Mouse (Mus musculus) 416B (cell line): ENCODE measurements around the gene Adsl.
A peak's percentile ranks its signal among the peaks of the same experiment; 100 is the strongest.
"Not testable (repeated sequence)": the region's sequence is repeated elsewhere in the genome, so short reads cannot be mapped to it uniquely, and the experiment has no call there.

Experiments
- DNase-seq: peaks from one replicate; pipeline ENCODE4 v3.0.0; 2011; ENCODE audit warnings: low read depth

Adsl gene

DNA sequence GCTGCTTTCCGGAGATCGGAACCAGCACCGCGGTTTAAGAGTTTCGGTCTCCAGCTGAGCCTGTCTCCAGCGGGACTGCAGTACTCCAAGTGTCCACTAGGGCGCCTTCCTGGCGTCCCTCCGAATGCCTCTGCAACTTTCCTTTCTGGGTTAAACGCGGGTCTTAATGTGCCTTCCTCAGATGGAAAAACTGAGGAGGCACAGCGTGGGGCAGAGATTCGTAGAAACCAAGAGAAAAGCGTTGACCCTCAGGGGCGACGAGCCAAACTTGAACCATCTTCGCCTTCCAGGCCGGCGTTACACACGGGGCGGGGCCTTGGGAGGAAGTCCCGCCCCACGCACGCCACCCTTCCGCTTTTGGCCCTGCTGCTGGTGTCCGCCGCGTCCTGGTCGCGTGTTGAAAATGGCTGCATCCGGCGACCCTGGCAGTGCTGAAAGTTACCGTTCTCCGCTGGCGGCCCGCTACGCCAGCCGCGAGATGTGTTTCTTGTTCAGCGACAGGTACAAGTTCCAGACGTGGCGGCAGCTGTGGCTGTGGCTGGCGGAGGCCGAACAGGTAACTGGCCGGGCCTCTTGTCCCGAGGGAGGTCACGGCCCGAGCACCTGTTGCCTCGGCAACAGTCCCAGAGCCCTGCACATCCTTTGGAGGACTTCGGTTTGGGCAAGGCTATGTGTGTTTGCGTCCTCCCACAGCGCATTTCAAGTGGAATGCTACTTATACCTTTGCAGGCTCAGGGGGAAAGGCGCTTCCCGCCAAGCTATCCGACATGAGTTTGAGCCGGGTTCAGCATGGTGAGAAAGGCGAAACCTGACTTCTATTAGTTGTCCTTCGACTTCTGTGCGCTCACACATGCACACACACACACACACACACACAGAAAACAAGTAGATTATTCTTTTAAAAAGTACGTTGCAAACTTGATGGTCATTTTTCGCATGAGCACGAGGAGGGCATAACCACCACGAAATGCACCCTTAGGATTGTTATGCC, at the start of gene Adsl:
Gene Adsl, plus strand, starts transcription at position 346 of the 991 bp plus-strand sequence.
- peak; percentile 85 for DNase-seq

DNA sequence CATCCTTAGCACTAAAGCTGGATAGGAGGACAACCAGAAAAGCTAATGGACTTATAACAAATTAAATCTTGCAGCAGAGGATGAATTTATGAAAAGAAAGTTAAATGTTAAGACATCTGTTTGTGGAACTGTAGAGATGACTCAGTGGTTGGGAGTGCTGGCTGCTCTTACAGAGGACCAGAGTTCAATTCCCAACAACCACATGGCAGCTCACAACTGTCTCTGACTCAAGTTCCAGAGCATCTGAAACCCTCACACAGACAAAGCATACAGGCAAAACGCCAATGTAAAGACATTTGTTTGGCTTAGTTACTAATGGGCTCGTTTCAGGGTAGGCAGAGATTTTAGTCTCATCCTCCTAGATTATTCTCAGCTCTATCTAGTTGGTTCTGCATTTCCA, 48.5 kb upstream of the Adsl start:
- no peak for DNase-seq

DNA sequence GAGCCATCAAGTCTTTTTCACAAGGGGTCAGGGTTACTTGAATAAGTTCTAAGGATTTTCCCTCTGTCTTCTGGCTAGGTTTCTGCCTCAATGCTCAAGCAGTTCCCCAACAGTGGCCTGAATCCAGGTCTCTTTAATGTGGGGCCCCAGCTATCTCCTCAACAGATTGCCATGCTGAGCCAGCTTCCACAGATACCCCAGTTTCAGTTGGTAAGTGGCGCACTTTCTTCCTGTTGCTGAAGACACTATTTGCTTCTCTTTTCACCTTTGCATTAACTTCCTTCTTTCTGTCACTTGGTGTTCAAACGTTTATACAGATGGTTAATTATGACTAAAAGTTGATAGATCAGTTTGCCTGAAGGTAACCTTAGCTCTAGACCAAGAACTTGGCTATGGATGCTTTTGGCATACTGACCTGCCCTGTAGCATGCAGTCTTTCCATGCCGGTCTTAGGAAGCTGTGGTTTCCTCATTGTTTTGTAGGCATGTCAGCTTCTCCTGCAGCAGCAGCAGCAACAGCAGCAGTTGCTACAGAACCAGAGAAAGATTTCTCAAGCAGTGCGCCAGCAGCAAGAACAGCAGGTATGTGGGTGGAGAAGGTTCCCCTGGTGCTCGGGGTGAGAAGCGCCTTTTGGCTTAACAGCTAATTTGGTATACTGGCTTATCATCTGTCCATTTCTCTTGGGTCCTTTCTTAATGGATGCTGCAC, 46.3 kb upstream of the Adsl start:
- peak; percentile 59 for DNase-seq

DNA sequence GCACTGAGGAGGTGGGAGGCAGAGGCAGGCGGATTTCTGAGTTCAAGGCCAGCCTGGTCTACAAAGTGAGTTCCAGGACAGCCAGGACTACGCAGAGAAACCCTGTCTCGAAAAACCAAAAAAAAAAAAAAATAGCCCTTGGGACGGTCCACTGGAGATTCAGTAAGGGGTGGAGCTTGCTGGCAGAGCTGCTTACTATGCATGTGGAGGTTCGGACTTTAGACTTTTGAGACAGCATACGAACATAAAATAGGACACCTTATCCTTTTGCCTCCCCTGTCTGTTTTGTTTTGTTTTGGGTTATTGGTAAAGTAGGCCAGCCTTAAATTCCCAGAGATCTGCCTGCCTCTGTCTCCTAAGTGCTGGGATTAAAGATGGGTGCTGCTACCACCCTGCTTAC, 43.5 kb upstream of the Adsl start:
- DNase-seq: not testable (repeated sequence)

DNA sequence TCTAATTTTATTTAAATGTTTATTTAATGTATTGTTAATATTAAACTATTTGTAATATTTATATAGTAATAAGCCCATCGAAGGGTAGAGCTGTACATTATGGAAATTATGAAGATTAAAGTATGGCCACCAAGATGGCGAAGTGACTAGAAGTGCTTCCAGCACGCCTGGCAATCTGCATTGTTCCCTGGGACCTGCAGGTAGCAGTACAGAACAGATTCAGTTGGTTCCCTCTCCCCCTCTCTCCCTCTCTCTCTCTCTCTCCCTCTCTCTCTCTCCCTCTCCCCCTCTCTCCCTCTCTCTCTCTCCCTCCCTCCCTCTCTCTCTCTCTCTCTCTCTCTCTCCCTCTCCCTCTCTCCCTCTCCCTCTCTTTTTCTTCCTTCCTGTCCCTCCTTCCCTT, 38.1 kb upstream of the Adsl start:
- DNase-seq: no peak

DNA sequence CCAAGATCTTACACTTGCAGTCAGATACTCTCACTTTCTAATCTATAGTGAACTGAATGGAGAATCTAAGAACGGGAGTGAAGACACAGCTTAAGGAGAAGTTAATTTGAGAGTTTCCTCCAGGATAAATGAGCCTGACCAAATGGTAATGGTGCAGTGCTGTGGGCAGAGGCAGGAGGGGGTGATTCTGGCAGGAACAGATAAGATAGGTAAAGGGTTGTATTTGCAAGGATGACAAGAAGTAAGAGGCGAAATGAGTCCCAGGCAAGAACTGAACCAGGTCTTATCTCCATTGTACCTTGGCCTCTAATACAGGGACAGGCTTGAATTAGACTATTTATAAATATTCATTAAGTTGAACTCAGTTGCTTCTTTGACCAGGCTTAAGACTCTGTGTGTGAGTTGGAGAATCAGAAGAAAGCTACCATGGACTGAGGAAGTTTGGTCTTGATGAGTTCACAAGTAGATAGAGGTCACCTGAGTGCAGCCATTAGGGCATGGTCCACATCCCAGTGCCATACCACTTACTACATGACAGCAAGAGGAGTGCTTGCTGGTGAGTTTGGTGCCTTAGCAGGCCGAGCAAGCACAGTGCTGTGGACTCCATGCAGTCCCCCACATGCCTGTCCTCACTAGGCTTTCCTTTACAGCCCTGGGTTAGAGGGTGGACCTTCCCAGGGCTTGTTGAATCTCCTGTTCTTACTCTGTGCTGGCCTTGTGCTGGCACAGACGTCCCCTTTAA, 37.3 kb upstream of the Adsl start:
- no peak for DNase-seq

DNA sequence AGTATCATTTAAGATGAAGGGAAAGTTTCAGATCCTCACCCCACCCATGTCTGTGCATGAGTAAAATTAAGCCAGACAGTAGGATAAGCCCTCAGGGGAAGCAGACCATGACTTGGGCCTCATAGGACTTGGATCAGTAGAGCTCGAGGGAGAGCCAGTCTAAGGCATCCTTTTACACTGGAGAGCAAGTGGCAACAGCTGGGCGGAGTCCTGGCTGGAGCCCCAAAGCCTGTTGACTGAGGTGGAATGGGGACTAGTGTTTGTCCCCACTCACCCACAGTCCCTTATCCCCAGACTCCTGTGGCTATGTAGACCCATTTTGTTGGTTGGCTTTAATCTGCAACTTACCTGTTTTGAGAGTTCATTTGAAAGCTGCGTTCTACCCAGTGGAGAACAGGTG, 36.1 kb upstream of the Adsl start:
- no peak for DNase-seq

DNA sequence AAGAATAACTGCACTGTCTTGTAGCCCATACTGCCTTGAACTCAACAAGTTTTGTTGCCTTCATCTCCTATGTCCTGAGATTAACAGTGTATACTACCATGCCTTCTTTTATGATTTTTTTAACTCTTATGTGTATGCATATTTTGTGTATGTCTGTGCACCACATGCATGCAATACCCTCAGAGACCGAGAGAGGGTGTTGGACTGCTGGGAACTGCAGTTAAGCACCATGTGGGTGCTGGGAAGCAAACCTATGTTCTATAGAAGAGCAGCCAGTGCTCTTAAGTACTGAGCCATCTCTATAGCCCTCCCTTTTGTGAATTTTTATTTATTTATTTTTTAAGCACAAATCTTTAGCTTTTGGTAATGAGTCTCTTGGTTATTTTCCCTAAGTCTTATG, 34.5 kb upstream of the Adsl start:
- DNase-seq: no peak

DNA sequence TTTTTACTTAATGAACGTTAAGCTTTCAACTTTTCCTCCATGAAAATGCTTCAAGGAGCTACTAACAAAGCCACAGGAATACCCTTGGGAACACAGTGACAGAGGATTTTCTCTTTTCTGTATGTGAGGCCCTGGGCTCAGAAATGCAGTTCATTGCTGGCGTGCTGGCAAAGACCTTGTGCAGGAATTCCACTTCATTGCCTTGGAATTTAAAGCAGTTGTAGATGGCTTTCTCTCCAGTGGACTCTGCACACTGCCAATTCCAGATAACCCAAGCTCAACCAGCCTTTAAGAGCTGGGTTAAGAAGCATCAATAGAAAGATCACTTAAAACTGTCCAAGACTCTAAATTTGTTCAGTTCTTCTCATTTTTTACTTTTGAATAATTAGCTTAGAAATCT, 32.4 kb upstream of the Adsl start:
- DNase-seq: no peak

DNA sequence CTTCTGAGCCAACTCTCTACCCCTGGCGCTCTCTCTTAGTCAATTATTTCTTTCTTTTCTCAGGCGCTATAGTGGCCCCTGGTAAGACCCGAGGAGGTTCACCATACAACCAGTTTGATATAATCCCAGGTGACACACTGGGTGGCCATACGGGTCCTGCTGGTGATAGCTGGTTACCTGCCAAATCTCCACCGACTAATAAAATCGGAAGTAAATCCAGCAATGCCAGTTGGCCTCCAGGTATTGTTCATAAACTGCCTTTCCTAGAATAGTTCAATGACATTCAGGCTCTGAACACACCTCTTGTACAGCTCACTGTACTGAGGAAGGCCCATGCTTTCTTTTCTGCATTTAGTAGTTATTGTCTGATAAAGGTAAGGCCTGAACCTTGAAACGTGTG, 31.7 kb upstream of the Adsl start:
- no peak for DNase-seq

DNA sequence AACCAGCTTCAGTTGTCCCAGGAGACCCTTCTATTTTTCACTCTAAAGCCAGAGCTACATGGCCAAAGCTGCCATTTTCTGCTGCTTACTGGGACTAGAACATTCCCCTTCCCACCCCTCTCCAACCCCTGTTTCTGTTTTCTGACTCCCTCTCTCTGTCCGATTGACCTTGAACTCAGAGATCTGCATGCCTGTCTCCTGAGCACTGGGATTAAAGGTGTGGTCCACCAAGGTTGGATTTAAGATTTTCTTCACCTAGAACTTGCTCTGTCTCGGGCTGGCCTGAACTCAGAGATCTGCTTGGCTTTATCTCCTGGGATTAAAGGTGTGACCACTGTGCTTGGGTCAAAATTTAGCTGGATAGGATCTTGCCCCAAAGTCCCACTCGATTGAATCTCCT, 27.9 kb upstream of the Adsl start:
- DNase-seq: no peak

DNA sequence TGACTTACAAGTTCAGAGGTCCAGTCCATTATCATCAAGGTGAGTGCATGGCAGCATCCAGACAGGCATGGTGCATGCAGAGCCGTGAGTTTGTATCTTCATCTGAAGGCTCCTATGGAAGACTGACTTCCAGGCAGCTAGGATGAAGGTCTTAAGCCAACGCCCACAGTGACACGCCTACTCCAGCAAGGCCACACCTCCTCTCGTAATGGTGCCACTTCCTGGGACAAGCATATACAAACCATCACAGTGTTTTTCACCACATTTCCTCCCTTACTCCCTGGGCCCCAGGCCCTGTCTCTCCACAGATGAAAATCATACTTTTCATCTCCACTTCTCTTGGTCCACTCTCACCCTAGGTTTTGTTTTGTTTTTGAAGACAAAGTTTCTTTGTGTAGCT, 26.5 kb upstream of the Adsl start:
- DNase-seq: no peak

DNA sequence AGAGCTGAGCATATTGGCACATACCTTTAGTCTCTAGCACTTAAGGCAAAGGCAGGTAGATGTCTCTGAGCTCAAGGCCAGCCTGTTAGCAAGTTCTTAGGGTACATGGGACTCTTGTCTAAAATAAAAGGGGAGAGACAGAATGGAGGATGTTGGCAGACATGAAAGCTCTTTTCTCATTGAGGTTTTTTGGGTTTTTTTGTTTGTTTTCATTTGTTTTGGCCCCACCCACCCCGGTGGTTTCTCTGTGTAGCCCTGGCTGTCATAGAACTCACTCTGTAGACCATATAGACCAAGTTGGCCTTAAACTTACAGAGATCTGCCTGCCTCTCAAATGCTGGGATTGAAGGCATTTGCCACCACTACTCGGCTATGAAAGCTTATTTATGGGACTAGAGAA, 24.1 kb upstream of the Adsl start:
- no peak for DNase-seq

DNA sequence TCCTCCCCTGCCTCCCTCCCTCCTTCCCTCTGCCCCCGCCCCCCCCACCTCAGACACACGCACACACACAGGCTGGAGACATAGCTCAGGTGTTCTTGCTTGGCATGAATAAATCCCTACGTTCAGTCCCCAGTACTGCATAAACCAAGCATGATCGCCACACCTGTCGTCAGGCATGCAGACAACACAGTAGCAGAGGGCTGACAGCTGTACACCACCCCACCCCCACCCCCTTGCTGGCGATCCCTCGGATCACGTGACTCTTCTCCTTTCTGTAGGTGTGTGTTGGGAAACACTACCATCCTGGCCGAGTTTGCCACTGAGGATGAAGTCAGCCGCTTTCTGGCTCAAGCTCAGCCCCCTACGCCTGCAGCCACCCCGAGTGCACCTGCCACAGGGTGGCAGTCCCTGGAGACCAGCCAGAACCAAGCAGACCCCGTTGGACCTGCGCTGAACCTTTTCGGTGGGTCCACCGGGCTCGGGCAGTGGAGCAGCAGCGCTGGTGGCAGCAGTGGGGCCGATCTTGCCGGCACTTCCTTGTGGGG, 19.4 kb upstream of the Adsl start:
- DNase-seq: no peak

DNA sequence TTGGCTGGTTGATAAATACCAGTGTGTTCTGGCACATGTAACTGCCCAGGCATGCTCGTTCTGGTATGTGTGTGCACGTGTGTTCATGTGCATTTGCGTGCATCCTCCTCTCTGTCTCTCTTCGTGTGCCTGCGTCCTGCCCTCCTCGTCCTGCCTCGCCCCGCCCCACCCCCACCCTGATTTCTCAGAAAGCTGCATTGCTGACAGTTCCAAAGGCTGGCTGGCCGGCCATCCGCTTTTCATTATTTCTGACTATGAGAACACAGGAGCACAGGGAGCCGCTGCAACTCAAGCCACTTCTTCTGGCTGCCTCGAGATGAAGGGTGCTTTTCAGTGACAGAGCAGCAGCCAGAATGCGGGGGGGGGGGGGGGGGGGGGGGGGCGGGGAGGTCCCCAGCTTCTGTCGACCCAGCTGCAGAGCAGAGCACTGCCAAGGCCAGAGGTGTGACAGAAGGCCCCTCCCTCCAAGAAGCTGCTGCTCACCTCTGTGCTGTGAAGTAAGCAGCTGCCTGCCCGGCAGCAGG, 18.2 kb upstream of the Adsl start:
- DNase-seq: no peak

DNA sequence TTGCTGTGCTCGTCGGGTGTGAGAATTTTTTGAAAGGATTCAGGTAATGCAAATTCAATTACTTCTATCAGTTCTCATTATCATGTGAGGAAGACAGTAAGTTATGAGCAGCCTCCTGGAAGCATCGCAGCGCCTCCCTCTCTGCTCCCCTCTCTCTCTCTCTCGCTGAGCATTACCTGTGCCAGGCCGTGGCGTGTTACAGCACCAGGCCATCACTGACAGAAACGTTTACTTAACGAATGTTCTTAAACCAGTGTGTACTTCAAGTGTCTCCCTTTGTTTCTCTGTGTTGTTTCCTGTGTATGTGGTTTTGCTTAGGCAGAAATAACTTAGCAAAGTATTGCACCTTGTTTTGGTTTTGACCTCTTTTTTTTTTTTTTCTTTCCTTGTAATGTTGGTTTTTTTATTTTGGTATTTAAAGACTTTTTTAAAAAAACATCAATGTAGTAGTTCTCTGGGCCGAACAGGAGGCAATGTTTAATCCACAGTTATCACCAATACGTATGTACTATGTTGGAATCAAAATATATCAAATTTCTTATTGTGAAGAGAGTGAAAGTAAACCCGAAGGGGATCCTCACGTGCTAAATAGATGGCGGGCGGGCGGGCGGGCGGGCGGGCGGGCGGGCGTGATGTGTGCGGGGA, 17.5 kb upstream of the Adsl start:
- not testable (repeated sequence) for DNase-seq

DNA sequence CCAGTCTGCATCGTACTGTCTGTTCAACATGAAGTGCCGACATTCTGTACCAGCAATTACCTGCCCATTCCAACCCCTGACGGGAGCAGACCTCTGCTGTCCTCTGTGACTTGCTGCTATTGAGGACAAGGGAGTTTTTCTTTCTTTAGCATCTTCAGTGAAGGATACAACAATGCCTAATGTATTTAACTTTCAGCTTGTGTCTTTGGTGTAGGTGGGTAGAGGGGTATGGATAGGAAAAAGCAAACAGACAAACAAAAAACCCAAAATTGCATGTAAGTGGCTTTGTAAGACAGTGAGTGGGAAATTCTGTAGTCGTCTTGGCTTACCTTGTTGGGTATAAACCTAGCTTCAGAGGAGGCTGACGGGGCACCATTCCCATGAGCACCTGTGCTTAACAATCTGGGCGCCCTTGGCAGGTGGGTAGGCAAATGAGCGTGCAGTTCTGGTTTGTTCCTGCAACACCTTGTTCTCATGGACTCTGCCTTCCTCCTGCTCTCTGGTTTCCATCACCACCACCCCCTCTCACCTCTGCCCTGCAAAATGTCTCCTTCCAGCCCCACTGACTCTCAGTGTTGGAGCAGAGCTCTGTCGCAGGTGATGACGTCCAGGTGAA, 16.8 kb upstream of the Adsl start:
- DNase-seq: no peak

DNA sequence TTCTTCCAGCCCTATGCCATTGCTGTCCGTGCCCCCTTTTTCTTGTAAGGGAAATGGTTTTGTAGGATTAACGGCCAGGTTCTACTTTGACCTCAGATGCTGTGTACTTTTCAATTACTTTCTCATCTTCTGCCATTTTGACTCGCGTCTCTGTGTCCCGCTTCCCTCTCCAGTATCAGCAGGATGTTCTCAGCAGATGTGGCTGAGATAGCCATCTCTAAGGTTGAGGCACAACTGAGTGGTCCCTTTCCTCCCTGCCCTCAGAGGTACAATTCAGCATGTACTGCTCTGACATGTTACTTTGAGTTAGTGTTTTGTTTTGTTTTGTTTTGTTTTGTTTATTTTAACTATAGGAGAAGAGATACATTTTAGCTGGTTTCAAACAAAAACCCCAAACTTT, 13.4 kb upstream of the Adsl start:
- DNase-seq: no peak

DNA sequence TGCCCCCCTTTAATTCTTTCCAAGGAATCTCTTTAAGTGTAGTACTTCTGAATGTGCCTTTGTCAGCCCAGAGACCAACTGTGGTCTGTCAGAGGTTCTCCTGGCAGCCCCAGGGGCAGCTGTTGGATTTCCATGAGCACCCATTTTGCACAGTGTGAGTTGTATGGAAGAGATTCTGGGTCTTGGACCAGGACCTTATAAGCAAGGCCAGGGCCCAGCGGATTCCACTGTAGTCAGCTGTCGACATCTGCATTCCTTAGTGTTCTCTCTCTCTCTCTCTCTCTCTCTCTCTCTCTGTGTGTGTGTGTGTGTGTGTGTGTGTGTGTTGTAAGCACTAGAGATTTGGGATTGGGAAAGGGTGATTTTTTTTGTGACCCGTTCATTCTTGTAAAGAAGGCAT, 11.6 kb upstream of the Adsl start:
- DNase-seq: no peak

DNA sequence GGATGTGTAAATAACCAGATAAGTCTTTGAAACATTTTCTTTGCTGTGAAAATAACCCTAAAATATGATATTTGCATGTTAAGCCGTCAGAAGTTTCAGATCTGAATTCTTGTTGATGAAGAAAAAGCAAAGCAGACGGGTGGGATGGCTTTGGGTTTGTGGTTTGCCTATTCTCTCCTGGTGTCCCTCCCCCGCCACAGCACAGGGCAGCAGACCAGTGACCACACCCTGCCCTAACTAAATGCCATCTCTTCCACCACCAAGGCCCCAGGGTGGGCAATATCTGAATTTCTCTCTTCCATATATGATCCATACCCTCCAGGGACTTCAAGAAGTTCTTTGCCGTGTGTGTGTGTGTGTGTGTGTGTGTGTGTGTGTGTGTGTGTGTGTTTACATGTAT, 9.7 kb upstream of the Adsl start:
- no peak for DNase-seq

DNA sequence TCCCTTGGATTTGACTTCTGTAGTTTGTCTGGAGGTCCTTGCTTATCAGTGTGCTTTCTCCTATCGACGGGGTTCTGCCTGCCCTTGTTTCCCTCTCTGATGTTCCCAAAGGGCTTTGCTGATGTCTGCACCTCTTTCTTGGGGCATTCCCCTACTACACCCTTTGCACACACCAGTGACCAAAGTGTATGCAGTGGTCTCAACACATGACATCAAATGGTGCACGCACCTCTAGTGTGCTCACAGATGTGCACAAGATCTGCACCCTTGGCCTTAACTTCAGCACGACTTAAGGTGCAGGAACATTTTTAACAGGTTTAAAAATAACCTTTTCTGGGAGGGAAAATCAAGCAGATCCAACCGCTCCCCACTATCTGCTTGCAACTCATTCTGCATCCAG, 8.9 kb upstream of the Adsl start:
- DNase-seq: no peak
